Mouse (Mus musculus) A20 (cell line): ENCODE data around the gene Rln1.

Source experiments
- DNase-seq: peaks from one replicate; pipeline ENCODE4 v3.0.0-alpha.2; 2011; ENCODE audit warnings: low read depth, low spot score

Gene Rln1

DNA sequence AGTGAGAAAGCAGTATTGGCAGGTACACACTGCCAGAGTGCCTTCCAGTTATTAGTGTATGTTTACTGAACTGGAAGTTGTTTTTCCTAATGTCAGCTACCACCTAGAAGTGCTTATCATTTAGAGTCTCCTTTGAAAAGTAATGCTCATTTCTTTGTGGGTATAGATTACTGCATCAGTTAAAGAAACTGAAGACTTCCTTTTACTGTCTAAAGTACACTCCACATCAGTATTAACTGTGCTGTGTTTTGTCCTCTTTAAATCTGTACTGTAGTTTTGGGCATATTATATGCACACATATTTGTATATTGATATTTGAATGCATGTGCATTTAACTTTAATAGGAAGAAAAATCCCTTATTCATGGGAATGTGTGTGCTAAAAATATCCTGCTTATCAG, 38.3 kb downstream of the Rln1 start:
- no peak for DNase-seq

DNA sequence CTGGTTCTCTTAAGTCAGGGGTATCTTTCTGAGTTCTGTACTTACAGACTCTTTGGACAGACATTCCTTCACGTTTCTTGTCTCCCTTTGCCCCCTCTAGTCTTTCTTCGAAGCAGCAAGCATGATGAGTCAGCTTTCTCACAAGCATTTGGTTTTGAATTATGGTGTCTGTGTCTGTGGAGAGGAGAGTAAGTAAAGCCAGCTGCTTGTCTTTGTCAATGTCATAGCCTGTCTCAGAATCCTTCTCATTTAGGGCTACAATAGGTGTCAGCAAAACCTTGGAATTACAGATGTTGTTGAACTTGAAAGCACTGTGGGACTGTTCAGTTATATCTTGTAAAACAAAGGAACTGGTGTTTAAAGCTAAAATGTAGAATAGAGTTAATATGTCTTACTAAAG, 39.7 kb downstream of the Rln1 start:
- no peak for DNase-seq

DNA sequence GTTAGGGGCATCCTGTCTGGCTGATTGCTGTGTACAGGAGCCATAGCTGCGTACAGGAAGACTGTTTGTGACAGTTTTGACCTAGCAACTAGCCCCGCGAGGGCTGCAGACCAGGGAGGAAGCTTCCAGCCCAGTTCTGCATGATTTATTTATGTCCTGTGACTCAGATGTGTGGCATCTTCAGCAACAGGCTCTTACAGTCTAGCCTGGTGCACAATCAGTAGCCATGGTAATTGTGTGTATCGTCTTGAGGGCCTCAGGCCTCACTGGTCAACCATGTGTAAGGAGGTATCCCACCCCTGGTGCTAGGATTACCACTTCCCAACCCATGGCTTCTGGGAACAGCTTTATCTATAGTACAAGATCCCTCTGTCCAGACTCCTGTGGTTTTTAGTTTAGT, 41.9 kb downstream of the Rln1 start:
- DNase-seq: no peak

DNA sequence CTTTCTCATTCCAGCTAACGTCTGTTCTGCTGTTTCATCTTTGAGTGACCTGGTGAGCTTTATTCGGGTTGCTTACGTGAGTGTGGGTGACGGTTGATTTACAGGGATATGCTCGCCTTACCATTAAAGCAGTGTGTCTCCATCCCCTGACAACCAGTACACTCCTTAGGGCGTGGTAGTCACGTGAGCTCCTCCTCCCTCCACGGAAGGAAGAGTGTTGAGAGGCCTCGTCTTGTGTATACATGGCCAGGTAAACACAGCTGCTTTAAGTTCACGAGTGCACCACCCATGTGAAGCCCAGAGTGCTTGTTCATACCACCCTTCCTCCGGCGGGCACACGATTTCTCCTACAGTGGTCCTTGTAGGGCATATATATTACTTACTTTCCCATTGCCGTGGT, 42.9 kb downstream of the Rln1 start:
- DNase-seq: no peak

DNA sequence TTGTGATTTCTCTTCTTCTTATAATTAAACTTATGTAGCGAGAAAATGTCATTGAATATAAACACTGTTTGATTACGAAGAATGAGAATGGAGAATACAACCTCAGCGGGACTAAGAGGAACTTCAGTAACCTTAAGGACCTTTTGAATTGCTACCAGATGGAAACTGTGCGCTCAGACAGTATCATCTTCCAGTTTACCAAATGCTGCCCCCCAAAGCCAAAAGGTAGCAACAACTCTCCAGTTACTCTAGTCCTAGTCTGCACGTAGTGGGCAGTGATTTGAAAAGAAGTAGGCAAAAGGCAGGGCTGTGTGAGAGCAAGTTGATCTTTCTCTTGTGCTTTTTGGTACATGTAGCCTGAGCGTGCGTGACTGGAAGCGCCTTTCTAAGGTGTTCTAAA, 46.6 kb downstream of the Rln1 start:
- DNase-seq: no peak

DNA sequence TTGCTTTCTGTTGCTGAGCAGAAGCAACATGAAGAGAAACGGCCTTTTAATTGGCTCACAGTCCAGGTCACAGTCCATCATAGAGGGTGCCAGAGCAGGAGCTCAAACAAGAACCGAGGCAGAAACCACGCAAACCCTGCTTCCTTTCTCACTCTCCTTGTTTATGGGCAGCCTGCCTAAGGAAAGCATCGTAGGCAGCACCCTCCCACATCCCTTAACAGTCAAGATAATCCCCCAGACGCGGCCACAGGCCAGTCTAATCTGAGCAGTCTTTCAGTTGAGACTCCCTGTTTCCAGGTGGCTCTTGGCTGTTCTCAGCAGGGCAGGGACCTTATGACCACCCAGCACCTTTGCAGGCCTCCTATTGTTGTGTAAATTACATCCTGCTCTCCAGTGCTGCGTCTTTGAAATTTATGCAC, 49.0 kb downstream of the Rln1 start:
- DNase-seq: no peak
